Mouse (Mus musculus) G1E (cell line): ENCODE data around the gene Ank3.

Source experiments
- CTCF ChIP-seq: IDR thresholded peaks from 2 replicates; pipeline ENCODE4 v1.5.1; 2012; ENCODE audit warnings: low read depth, low read length, inconsistent platforms, mixed read lengths
- POLR2AphosphoS5 ChIP-seq: IDR thresholded peaks from 2 replicates; pipeline ENCODE4 v1.6.1; 2012; ENCODE audit warnings: low read depth, low read length, inconsistent platforms; ENCODE audit not compliant: insufficient replicate concordance
- TAL1 ChIP-seq: conservative IDR thresholded peaks from 2 replicates; pipeline ENCODE4 v1.6.1; 2012; ENCODE audit warnings: low read depth, low read length, inconsistent platforms, mixed read lengths

DNA sequence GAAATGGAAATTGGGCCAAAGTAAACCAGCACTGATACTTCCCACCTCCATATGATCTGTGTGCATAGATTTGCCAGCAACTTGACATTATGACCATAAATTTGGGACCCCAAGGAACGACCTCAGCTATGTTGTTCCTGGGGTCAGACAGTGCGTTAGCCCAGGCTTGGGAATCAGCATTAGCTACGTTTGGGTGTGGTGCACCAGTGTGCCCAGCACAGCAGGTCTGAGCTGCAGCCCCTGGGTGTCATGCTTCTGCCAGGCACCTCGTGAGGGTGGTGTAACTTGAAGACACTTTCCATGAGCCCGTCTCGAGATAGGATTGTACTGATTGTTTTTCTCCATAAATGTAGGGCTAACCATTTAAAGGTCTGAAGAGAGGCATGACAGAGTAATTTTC lies 566.5 kb downstream of the Ank3 start:
- TF ChIP-seq CTCF (no peak), POLR2AphosphoS5 (no peak), TAL1 (no peak)
